Mouse (Mus musculus): ENCODE measurements at regions not wholly inside any gene's neighbourhood (a gene's known extent, or its start where the extent isn't known, plus 50 kb on each side); places are given as distances from the start of the nearest gene placed in this dataset.

DNA sequence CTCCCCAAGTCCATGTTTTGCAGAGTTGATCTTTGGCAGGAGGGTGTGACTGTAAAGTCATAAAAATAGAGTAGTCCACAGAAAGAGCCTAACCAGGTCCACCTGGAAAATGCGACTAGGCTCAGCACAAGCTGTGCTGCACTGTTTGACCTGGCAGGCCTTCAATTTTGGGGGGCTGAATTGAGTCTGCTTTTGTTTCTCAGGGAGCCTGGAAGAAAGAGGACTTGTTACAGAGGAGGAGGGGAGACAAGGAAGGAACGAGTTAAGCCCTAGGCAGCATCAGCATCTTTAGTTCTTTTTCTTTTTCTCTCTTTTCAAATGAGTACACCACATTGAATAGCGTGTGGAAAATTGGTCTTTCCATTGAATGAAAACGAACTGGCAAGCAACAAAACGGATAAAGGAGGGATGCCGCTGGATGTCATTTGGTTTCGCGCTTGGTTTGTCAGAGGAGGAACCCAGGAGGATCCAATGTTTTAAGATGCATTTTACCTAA lies 516.1 kb downstream of the Gja1 start:
- DNase-seq (ENCODE audit: low spot score), result peak; percentile 39

DNA sequence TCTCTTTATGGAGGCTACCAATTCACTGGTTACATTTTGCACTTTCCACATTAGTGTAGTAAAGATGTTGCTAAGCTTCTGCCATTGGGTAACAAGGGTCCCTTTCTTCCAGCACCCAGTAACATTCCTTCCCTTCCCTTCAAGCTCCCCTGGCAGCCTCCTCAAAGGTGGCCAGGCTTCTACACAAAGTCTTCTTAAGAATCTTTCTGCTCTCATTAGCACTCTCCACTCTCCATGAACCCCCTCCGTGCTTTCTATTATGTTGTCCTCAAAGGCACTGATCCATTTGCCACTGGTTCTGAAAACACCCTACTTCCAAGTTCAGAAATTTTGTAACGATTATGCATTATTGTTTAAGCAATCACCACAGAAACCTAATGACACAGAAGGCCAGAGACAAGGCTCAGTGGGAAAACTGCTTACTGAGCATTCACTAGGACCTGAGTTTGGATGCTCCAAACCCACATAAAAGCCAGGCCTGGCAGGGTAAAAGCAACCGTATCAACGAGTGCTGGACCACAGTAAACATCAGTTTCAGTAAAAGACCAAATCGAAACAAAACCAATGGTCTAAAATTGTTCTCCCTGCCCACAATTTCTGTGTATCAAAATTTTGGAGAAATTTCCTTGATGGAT lies 522.6 kb downstream of the Gja1 start:
- no peak for DNase-seq (ENCODE audit: low spot score)

DNA sequence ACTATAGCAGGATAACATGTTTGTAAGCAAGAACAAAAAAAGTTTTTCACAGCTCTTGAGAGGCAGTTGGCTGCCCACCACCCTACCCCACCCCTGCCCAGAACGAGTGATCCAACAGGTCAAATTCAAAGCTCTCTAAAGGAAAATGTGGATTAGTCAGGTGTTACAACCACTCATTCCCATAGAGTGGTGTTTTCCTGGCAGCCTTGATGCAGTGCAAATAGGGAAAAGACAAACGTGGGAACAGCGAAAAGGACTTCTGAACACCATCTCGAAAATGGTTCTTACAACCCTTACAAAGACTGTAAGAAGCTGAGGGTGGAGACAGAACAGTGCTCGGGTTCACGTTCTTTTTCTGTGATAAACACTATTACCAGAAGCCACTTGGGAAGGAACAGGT lies 523.8 kb downstream of the Gja1 start:
- no peak for DNase-seq (ENCODE audit: low spot score)

DNA sequence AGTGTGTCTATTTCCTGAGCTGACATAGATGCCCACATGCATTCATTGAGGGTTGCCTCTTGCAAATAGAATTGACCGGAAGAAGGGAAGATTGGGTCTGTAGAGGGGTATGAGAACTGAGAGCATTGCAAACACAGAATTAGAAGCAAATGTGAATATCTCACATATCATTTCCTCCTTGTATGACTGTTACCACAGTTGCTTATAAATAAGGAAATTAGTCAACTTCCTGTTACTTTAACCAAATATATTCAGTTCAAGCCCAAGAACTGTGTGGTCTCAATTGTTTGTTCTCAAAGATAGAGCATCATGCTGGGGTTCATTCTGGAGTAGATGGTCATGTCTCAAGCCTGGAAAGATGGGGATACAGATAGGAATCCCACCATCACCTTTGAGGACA lies 535.6 kb downstream of the Gja1 start:
- DNase-seq (ENCODE audit: low spot score), result no peak

DNA sequence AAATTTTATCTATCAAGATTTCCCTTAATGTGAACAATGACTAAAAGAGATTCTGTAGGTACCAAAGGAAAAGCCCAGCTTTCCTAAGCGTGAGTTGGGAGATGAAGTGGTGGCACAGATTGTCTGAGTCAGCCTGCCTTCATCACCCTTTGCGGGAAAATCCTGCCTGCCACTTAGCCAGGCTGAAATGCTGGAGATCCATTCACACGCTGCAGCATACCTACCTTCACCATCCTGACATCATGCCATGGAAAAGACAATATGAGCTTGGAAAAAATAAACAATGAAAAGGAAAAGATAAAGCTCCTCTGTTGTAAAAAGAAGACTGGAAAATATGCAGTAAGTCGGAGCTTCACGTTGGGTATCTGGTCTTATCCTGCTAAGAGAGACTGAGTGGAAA lies 537.0 kb downstream of the Gja1 start:
- no peak for DNase-seq (ENCODE audit: low spot score)

DNA sequence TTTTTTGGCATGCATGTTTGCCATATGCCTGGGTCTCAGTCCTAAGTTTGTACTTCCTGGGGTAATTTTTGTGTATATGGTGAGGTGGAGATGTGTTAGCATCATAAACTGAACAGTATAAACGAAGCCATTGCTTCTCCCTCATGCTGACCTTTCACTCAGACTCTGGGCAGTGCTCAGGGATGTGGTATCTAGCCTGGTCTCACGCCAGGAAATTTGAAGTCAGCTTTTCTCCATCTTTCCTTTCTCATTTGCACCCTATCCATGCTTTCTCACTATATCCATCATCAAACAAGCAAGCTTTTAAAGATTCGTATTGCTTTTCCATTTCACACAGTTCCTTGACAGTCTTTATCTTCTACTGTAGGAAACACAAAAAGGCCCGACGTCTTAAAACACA lies 541.3 kb downstream of the Gja1 start:
- DNase-seq (ENCODE audit: low spot score), result no peak

DNA sequence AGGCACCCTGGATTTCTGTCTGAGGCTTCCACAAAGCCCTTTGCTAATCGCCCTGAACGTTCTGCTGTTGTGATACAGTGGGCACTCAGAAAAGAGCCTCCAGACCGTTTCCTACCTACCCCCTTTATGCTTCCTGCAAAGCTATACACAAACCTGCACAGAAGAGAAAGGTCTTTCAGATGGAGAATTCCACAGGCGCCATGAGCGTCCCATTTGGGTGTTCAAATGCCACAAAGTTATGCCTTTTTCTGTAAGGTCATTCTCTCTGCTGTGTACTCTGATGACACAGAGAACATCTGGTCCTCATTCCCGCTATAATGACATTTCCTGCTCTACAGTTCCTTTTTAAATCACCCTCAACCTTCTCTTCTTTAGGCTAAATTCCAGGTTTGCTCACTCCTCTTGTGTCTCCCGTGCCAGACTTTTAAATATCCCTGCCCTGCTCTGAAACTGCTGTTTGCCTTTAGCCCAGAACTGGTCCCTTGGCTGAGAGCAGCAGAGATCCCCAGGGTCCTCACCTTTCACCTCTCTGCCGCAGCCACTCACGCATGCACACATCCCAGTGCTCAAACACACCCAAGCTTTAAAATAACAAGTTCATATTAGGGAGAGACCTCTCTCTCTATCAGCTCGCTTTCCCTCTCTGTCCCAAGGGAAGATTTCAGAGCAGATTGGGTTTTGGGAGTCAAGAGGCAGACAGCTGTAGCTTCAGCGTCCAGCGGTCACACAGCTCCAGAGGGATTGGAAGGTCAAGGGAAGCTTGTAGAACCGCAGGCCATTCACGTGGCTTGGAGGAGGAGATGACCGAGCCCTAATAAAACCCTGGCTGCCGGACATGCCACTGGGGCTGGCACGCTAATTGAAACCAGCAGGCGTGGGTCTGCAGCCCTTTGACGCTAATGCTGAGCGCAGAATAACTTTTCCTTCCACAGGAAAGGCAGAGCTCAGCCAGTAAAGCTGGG lies 543.9 kb downstream of the Gja1 start:
- DNase-seq (ENCODE audit: low spot score), result peak; percentile 86

DNA sequence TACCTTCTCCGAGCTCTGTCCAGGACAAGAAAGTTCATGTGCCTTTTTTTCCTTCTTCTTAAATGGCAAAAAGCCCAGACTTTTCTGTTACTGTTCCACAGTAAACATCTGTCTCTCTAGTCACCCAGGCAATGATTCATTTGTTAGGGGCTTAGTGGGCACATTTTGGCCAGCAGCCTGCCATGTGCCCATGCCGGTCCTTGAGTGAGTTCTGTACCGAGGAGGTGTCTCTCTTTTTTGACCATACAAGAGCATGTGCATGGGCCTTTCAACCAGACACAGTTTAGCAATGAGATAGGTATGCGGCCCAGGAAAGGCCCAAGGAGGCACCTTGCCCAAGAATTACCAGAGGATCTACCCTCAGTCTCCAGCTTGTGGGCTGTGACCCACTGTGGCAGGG lies 551.0 kb upstream of the Hsf2 start:
- no peak for DNase-seq (ENCODE audit: low spot score)

DNA sequence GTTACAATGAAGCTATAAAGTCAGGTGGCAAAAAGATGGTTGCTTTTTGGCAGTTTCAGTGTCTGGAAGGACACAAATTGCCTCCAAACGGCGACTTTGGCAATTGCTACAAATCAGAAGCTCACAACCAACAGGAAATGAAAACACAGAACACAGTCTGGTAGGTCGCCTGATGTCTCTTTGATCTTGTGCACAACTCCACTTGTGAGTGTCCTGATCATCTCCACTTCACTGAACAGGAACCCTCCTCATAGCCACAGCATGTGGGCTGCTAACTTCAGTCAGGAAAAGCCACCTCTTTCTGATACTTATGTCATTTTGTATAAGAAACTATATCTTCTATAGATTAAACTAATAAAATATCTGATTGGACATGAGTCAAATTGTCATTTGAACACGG lies 544.2 kb upstream of the Hsf2 start:
- DNase-seq (ENCODE audit: low spot score), result peak; percentile 14

DNA sequence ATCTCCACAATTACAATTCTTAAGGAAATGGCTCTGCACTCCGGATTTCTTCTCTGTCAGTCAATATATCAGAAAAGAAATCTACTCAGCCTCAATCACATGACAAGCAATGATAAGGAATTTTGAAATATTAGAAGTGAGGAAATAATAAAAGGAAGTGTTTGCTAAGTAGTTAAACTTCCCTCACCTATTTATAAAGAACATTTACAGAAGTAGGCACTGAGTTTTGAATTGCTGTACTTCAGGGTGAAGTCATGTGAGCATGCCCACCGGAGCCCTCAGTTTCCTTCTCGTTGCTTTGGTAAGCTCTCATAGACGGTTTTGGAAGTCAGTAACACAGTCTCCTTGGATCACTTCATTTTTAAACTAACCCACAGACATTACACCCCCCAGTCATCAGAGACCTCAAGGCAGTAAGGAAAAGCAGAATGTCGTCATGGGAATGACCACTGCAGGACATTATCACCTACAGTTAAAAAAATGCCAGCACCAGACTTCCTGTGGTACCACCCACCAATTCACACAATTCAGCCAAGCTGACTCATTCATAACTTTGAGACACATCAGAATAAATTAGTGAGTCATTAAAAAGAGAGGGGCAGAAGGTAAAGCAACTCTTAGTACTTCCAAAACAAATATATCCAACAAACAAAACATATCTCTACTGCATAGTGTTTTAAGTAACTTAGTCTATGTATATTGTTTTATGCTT lies 541.6 kb upstream of the Hsf2 start:
- DNase-seq (ENCODE audit: low spot score), result no peak

DNA sequence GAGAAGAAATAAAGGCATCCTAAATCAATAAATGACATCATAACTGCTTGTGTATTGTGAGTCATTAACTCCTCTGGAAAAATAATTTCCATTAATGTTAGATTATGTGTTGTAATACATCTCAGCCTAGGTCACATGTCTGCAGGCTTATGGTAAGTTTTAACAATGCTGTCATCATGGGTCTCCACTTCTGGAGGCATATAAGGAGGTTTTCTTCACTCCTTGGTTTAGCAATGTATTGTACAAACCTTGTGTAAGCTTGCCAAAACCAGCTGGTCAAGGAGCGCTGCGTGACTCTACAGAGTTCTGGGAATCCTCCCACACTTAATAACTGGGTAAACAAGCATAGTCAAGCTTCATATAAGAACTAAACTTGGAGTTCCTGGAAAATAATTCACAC lies 529.5 kb upstream of the Hsf2 start:
- no peak for DNase-seq (ENCODE audit: low spot score)

DNA sequence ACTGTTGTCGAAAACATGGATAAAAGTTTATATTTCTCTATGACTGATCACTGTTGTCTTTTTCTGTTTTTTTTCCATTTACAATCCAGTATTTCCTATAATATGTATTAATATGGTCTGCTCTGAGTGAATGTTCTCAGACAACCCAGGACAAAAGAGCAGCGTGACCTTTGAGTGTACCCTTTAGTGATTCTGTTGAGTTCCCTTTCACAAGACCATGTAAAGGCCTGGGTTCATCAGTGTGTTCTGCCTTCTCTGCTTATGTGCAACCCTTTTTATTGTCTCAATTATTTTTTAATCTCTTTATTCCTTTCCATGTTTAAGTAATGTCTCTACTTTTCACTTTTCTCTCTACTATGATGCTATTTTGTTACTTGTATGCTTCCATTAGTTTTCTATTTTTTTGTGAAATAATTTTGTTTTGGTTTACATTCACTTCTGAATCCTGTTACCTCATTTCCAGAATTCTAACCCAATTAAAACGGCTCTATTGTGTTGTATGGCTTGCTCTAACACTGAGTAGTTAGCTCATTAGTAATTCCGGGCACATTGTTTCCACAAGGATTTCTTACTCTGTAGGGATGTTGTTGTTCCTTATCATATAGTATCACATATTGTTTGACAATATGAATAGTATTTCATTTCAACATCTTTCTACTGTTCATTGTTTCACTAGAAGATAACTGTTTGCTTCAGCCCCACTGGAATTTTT lies 523.9 kb upstream of the Hsf2 start:
- no peak for DNase-seq (ENCODE audit: low spot score)

DNA sequence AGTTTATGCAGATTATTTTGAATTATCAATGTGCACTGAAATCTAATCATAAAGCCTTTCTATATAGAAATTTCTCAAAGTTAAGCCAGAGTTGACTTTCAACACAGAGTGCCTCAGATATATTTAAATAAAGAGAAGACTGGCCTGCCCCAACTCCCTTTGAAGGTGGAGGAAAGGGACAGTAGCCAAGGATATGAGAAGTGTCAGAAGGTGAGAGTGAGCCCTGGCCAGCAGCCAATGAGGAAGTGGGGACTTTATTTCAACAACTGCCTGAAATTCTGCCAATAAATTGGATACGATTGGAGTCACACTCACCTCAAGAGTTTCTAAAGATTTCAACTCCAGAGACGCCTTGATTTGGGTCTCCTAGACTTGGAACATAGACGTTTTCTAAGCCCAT lies 523.0 kb upstream of the Hsf2 start:
- DNase-seq (ENCODE audit: low spot score), result no peak

DNA sequence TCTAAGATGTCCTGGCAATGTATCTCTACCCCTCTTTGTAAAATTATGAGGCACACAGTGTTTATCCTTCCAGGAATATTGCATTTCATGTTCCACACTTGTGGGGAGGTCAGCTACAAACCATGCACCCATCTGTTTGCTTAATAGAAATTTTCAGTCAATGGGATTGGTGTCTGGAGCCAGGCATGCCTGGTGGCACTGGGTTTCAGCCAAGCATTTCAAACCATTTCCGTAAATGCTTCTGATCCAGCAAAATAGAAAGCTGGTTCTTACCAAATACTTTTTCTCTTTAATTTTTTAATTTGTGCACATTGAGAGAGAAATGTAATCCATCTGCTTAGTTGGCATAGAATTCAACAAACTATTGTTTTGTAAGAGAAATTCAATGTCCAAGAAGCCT lies 517.3 kb upstream of the Hsf2 start:
- no peak for DNase-seq (ENCODE audit: low spot score)

DNA sequence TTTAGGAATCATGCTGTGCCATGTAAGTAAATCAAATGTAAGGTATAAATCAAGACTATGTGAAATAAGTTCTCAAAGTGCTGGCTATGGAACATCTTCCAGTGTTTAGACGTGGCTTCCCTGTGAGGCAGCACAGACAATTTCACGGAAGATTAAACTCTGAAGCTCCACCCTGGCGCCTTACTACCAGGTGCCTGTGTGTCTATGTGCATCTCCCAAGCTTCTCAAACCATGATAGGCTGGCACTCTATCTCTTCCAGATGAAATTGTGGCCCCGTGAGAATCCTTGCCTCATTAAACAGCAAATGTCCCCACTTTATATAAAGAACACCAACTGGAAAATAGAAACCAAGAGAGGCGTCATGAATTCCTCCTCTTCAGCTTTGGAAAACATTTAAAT lies 511.4 kb upstream of the Hsf2 start:
- no peak for DNase-seq (ENCODE audit: low spot score)

DNA sequence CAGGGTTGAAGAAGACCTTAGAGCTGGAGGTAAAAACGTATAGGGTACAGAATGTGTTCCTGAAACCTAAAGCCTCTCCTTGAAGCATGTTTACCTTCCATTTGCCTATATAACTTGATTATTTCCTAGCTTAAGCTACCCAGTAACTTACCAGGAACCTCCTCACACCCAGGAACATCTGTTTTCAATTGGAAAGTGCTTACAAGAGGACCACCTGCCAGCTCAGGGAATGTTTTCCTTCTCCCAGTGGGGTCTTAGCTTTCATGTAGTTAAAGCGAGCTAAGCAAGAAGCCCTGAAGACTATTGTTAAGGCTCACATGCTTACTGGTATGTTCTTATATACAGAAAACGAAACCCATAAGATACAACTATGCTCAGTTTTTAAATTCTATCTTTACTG lies 506.6 kb upstream of the Hsf2 start:
- DNase-seq (ENCODE audit: low spot score), result peak; percentile 74

DNA sequence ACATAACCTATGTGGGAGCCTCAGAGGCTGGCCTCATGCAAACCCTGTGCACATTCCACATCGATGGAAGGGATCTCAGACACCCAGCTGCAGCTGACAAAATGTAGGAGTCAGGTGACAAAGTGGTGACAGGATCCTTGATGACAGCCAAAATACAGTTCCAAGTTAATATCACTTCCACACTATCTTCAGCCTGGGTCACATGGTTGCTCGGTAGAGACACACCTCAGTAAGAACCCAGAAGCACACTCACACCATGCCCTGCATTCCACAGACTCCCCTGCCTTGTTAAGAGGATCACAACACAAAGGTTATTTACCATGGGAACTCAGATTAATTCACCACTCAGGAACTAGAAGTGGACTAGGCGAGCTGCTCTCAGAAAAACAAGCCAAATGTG lies 505.4 kb upstream of the Hsf2 start:
- DNase-seq (ENCODE audit: low spot score), result peak; percentile 7

DNA sequence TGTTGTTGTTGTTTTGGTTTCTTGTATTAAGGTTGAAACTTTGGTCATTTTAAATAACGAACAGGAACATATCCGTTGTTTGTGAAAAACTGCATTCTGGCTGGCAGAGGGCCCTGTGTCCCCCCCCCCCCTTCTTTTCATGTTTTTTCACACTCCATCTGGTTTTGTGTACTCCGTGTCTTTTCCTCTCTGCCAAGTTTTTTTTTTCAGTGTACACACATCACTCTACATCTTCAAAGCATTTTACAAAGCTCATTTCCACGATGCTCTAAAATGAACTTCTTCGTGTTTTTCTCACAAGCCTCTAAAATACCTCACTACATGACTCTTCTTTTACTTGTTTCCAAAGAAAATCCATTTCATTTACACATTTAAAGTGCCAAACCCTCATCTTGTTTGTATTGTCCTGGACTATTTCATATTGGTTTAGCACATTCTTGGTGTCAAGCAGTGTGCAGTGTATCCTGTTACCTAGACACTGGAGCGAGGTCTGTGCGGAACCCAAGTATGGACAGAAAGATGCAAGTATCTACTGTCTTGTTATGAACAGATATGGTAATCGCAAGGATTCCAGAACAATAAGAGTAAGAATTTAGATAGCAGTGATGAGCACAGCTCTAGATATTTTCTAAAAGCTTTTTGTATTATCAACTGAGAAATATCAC lies 503.5 kb upstream of the Hsf2 start:
- DNase-seq (ENCODE audit: low spot score), result peak; percentile 11

DNA sequence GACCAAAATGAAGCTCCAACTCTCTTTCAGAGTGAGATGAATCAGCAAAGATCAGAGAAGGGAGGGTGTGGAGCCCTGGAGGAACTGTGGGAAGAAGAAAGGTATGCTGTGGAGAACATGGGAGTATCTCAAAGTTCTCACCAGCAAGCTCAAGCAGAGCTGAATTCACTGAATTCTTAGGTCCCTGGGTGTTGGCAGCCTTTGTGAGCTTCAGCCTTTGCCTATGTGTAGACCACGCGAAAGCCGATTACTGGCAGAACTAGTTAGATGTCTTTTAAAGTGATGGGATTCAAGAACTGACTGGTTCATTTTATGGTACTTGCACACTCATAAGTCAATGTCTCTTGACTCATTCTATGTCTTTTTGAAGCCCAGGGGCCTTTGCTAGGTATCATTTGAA lies 491.2 kb upstream of the Hsf2 start:
- no peak for DNase-seq (ENCODE audit: low spot score)

DNA sequence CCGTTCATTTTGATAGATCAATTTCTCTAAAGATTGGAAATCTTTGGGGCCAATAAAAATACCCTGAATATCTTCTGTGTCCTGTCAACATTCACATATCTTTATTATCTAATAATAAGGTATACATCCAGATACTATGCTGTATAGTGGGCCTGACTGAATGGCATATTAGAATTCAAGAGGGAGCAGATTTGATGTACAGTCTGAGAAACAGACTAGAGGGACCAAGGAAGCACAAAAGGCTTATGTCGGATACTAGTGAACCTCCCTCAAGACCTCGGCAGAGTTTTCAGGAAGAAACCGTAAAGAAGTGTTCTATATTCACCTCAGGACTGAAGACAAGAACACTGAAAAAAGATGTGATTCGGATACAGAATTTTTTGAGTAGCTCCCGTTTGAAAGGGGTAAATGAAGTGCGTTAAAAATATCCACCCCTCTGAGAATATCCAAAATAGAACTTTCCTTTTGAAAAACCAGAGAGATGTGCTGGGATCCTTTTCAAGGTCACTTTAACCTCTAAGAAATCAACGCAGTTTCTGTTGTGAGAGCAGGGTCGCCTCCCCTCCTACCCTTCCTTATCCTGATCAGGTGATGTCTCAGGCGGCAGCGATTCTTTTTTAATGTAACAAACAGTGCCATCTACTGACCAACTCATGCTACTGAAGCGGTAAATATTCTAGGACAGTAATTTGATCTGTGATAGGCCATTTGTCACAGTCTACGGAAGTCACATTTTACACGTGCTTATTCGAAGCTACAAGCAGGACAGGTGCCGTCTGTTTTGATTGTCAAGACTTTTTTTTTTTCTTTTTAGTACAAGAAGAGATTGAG lies 485.1 kb upstream of the Hsf2 start:
- peak; percentile 92 for DNase-seq (ENCODE audit: low spot score)

DNA sequence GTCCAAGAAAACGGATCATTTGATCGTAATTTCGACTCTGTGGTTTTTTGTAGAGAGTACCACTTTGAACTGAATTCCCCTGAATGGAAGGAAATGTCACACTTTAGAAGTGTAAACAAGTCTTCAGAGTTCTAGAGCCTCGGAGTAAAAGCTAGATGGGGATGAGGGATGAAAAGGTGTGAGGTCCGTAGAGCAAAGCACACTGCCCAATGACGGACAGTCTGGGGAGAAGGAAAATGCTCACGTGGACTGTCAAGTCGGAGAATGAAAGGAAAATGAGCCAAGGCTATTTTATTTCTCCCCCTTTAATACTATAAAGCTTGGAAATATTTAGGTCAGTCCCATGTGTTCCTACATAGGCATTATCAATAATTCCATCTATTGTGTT lies 484.5 kb upstream of the Hsf2 start:
- no peak for DNase-seq (ENCODE audit: low spot score)

All from embryo, embryonic 10.5 days (tissue).